Mouse (Mus musculus) heart, embryonic 12.5 days (tissue): ENCODE measurements around the gene Jmy. TPM values are rescaled to one million over a fixed set of nuclear protein-coding genes. Genes with fewer than 3 reads are reported as not detected.

ENCODE experiments used
- ATAC-seq: fragments of 200-750 bp; cut with Nextera tagmentation; 2 replicates; pipeline ENCODE4 v1.8.0; 2017; ENCODE audit warnings: moderate TSS enrichment, moderate library complexity; ENCODE audit not compliant: insufficient number of reproducible peaks, low FRiP score
- H3K27ac ChIP-seq: fragments of 300-500 bp; sonication (generic); 2 replicates; pipeline ENCODE4 v1.5.1; 2016; ENCODE audit warnings: mild to moderate bottlenecking, moderate library complexity; ENCODE audit not compliant: poor library complexity, severe bottlenecking
- H3K27me3 ChIP-seq: fragments of 300-500 bp; sonication (generic); replicated peaks from 2 replicates; pipeline ENCODE4 v1.6.1; 2016; ENCODE audit warnings: mild to moderate bottlenecking, moderate library complexity
- H3K36me3 ChIP-seq: fragments of 300-500 bp; sonication (generic); 2 replicates; pipeline ENCODE4 v1.6.1; 2016; ENCODE audit warnings: mild to moderate bottlenecking, moderate library complexity
- H3K4me1 ChIP-seq: fragments of 300-500 bp; sonication (generic); replicated peaks from 2 replicates; pipeline ENCODE4 v1.6.1; 2016; ENCODE audit warnings: mild to moderate bottlenecking
- H3K4me2 ChIP-seq: fragments of 300-500 bp; sonication (generic); 2 replicates; pipeline ENCODE4 v1.6.1; 2016; ENCODE audit warnings: mild to moderate bottlenecking, moderate library complexity
- H3K4me3 ChIP-seq: fragments of 300-500 bp; sonication (generic); 2 replicates; pipeline ENCODE4 v1.5.1; 2016; ENCODE audit warnings: mild to moderate bottlenecking
- H3K9ac ChIP-seq: fragments of 300-500 bp; sonication (generic); 2 replicates; pipeline ENCODE4 v1.6.1; 2016; ENCODE audit warnings: mild to moderate bottlenecking, moderate library complexity
- H3K9me3 ChIP-seq: fragments of 300-500 bp; sonication (generic); replicated peaks from 2 replicates; pipeline ENCODE4 v1.6.1; 2016; ENCODE audit warnings: mild to moderate bottlenecking, moderate library complexity
- WGBS: fragments of 180-500 bp; shearing (Covaris S2); methylation state at CpG from one replicate; pipeline ENCODE4 v1.1.7; 2016; 5-methylcytosine and 5-hydroxymethylcytosine counted together
- polyA plus RNA-seq: library from polyadenylated mRNA; unstranded; fragments of >200 nt; fragmentation: Nextera tagmentation; extraction: Ambion mirVana; gene quantifications from 2 replicates; pipeline ENCODE4 v1.2.1, GENCODE M21; 2016

The Jmy gene
- polyA plus RNA-seq, 1 experiment from 2014 or later: 9.1 TPM

DNA sequence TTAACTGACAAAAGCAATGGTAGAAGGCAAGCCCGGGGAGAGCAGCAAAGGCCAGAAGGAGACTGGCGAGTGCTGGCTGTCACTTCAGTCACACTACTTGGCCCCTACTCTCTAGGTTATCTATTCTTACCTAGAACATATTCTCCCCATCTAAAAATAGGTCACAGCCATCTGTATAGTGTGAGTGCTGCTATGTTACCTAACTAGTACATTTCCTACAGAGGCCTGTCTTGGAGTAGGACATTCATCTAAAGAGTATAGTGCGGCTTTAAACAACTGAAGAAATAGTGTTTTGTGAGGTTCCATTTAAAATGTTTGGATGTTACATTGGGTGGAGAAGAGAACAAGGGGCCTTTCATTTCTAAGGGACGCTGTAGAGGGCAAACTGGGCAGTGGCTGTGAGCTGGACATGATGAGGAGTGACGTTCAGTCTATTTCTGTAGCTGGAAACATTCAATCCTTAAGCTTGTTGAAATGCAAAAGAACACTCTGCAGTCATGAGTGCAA, 99.8 kb downstream of the Jmy start:
- ATAC-seq: peak; percentile 76
- Histone ChIP-seq H3K36me3 (peaks cover 31% of the 10 kb centered on the region), H3K4me2 (no peak overlapping the region), H3K4me3 (no peak overlapping the region), H3K4me1 (peaks cover 3% of the 10 kb centered on the region; the same call in 1 of the 2 replicates), H3K9ac (no peak overlapping the region), H3K27ac (peak overlapping the region; percentile 90), H3K9me3 (no peaks in the 10 kb centered on the region), H3K27me3 (no peaks in the 10 kb centered on the region)
- WGBS: 41% methylated on average over 5 of the region's 5 CpGs

DNA sequence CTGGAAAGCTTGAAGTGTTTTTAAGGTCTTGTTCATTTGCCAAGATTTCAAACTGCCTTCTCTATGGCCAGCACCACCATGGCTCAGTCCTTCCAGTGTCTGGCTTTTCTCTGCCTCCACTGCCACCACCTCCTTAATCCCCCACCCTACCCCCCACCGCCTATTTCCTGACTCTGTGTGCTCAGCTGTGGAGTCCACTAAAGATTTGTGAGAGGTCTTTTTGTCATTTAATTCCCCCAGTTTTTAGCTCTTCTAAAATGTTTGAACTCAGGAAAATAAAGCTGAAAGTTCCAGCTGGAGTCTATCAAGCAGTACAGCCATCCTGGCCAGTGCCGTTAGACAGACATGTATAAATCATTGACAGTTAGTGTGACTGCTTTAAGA, 110.4 kb downstream of the Jmy start:
- Histone ChIP-seq H3K9ac (no peak overlapping the region), H3K9me3 (no peaks in the 10 kb centered on the region), H3K36me3 (peaks cover 23% of the 10 kb centered on the region), H3K27me3 (no peaks in the 10 kb centered on the region), H3K4me3 (no peak overlapping the region), H3K4me2 (no peak overlapping the region), H3K4me1 (peaks cover 16% of the 10 kb centered on the region), H3K27ac (peak overlapping the region; percentile 55)
- 28% methylated on average over 2 of the region's 2 CpGs for WGBS
- peak; percentile 81 for ATAC-seq

DNA sequence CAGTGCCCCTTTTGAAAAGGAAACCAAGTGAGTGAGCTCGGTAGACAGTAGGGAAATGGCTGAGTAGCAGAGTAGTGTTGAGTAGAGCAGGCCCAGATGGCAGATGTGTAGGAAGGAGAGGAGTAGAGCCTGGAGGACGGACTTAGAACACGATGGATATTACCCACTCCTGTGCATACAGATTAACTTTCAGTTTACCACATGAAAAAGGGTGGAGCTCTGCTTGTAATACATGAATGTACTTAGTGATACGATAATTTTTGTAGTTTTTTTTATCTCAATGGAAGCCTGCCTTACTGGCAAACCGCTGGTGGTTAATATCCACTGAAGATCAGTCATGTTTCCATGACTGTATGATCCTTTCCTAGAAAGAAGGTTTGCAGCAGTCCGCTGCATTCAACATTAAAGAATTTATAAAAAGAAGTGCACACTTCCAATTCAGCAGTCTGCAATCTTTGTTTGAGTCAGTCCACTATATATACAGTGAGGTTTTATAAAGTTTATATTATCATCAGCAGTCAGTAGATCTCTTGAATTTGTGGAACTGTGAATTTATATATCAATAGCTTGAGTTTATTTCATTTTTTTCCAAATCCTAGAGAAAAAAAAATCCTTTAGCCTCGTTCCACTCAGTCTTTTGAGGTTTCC, 110.9 kb downstream of the Jmy start:
- H3K9me3 ChIP-seq: no peaks in the 10 kb centered on the region
- H3K4me1 ChIP-seq: peaks cover 17% of the 10 kb centered on the region
- 60% methylated on average over 7 of the region's 7 CpGs for WGBS
- no peaks in the 10 kb centered on the region for H3K27me3 ChIP-seq
- H3K4me2 ChIP-seq: no peak overlapping the region
- no peak overlapping the region; the same call in 1 of the 2 replicates for H3K9ac ChIP-seq
- H3K27ac ChIP-seq: peak overlapping the region; percentile 77
- peaks cover 18% of the 10 kb centered on the region for H3K36me3 ChIP-seq
- ATAC-seq: peak; percentile 66; the same call in 1 of the 2 replicates
- no peak overlapping the region for H3K4me3 ChIP-seq

DNA sequence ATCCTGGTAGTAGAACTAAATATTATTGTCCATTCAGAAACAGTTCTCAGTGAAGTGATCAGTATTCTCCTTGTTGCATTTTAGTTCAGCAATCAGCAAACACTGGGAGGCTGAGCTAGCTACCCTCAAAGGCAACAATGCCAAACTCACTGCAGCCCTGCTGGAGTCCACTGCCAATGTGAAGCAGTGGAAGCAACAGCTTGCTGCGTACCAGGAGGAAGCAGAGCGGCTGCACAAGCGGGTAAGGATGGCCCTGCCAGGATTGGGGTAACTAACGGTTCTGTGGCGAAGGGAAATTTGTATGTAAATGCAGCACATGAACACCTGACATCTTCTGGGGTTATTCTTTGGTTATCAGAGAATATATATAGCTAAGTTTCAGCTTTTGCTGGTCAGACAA, 112.2 kb downstream of the Jmy start:
- Histone ChIP-seq H3K4me1 (peaks cover 24% of the 10 kb centered on the region), H3K9ac (no peak overlapping the region), H3K36me3 (peaks cover 12% of the 10 kb centered on the region), H3K4me3 (no peak overlapping the region), H3K4me2 (no peak overlapping the region), H3K27me3 (no peaks in the 10 kb centered on the region), H3K9me3 (no peaks in the 10 kb centered on the region), H3K27ac (no peak overlapping the region)
- 93% methylated on average over 5 of the region's 5 CpGs for WGBS
- ATAC-seq: no peak

DNA sequence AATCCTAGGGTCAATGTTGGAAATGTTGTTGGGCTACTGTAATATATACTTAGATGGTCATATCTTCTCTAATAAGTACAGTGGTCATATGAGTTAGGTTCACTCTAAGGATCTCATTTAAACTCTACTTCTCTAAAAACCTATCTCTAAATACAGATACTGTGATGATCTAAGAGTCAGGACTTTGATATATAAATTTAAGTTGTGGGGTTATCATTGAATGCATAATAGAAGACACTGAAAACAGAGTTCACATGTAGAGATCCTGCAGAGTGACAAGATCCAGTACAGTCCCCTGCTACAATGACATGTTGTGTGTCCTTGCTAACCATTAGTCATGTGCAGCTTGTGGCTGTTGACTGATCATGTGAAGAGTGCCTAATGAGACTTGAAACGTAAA, 114.5 kb downstream of the Jmy start:
- Histone ChIP-seq H3K9ac (no peak overlapping the region), H3K27ac (no peak overlapping the region), H3K27me3 (no peaks in the 10 kb centered on the region), H3K36me3 (peaks cover 3% of the 10 kb centered on the region; the same call in 1 of the 2 replicates), H3K9me3 (no peaks in the 10 kb centered on the region), H3K4me1 (peaks cover 29% of the 10 kb centered on the region), H3K4me3 (no peak overlapping the region), H3K4me2 (no peak overlapping the region)
- WGBS: 74% methylated on average over 1 of the region's 1 CpGs
- ATAC-seq: no peak

DNA sequence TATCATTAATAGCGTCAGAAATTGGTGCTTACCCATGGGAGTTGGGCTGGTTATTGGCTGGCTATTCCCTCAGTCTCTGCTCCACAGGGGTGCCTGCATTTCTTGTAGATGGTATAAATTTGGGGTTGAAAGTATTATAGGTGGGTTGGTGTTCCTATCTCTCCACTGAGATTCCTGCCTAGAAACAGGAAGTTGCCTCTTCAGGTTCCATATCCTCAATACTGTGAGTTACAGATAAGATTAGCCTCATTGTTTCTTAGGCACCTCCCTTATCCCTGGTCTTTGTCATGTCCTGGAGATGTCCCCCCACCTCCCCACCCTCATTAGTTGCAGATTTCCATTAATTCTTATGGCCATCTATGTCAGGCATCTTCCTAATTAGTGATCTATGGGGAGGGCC, 115.1 kb downstream of the Jmy start:
- WGBS: 60% methylated on average over 1 of the region's 1 CpGs
- ATAC-seq: no peak
- Histone ChIP-seq H3K9me3 (no peaks in the 10 kb centered on the region), H3K27ac (no peak overlapping the region), H3K27me3 (no peaks in the 10 kb centered on the region), H3K9ac (no peak overlapping the region), H3K36me3 (peaks cover 3% of the 10 kb centered on the region; the same call in 1 of the 2 replicates), H3K4me1 (peaks cover 29% of the 10 kb centered on the region), H3K4me2 (no peak overlapping the region), H3K4me3 (no peak overlapping the region)

DNA sequence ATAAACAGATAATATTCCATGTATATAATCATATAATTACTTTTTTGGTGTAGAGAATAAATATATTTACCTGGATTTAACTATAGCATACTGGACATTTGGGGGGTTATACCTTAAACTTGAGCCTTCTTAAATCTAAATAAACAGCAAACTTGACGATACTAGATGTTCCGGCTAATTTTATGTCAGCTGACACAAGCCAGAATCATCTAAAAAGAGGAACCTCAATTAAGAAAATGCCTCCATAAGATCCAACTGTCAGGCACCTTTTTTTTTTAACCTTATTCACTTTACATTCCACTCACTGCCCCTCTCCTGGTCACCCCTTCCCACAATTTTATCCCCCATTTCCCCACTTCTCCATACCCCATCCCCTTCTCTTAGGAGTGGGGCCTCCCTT, 116.0 kb downstream of the Jmy start:
- Histone ChIP-seq H3K4me2 (no peak overlapping the region), H3K4me3 (no peak overlapping the region), H3K9me3 (no peaks in the 10 kb centered on the region), H3K27ac (no peak overlapping the region), H3K4me1 (peaks cover 23% of the 10 kb centered on the region), H3K27me3 (no peaks in the 10 kb centered on the region), H3K36me3 (peaks cover 3% of the 10 kb centered on the region; the same call in 1 of the 2 replicates), H3K9ac (no peak overlapping the region)
- WGBS: 90% methylated on average over 2 of the region's 2 CpGs
- no peak for ATAC-seq

DNA sequence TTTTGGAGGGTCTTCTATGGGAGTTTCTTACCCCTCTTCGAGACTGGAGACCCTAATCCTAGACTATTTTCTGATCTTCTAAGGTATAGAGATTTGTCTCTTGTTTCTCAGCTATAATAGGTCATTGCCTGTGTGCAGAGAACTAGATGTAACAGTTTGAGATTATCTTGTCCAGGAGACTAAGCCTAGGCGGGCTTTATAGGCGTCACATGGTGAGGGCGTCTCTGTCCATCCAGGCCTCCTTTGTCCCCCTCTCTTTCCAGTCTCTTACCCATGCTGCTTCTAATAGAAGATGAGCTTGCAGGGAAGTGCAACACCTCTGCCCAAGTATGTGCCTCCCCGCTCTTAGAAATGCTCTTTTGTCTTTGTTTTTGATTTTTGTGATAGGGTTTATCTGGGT, 116.5 kb downstream of the Jmy start:
- ATAC-seq: no peak
- Histone ChIP-seq H3K4me2 (no peak overlapping the region), H3K27me3 (no peaks in the 10 kb centered on the region), H3K9ac (no peak overlapping the region), H3K27ac (no peak overlapping the region), H3K36me3 (peaks cover 3% of the 10 kb centered on the region; the same call in 1 of the 2 replicates), H3K9me3 (no peaks in the 10 kb centered on the region), H3K4me1 (peaks cover 22% of the 10 kb centered on the region), H3K4me3 (no peak overlapping the region)
- WGBS: 79% methylated on average over 5 of the region's 5 CpGs

DNA sequence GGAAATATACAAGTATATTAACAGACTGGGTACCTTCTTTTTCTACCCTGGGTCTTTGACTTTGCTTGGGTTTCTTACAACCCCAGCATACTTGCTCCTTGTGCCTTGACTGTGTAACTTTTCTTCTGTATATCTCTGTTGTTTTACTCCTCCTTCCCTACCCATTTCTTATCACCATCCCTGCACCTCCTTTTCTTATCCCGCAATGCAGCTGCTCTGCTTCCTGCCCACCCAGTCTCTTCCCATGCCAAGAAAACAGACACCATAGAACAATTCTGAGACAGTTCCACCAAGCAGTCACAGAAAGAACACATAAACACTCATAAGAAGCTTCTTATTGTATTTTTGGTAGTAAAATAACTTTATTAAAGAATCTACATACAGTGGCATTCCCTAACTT, 118.3 kb downstream of the Jmy start:
- Histone ChIP-seq H3K4me3 (no peak overlapping the region), H3K36me3 (no peaks in the 10 kb centered on the region), H3K27me3 (no peaks in the 10 kb centered on the region), H3K4me2 (no peak overlapping the region), H3K27ac (peak overlapping the region; percentile 33; the same call in 1 of the 2 replicates), H3K9me3 (no peaks in the 10 kb centered on the region), H3K4me1 (peaks cover 22% of the 10 kb centered on the region), H3K9ac (no peak overlapping the region)
- WGBS: 43% methylated on average over 1 of the region's 1 CpGs
- peak; percentile 90 for ATAC-seq

DNA sequence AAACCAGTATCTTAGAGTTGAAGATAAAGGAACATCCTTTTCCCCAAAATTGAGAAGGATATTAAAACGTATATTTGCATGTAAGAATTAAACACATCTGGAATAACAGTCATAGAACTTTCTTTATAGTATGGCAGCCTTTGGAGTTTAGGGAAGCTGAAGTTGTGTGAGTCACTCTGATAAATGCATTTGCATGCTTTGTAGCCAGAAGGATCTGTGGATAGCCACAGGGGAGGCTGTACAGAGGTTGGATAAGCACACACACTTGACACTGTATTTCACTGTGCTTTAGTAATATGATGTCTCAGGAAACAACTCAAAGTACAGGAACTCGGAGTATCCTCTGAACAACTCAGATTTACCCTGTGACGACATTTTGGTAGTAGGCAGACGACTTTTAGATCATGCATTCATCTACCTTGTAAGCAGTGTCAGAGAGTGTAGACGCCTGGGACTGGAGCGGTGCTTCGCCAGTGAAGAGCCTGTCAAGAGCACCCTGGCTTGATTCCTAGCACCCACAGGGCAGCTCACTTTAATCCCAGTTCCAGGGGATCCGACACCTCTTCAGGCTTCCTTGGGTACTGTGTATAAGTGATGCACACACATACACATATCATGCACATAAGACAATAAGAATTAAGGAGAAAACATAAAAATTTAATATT, 119.1 kb downstream of the Jmy start:
- no peak overlapping the region for H3K4me3 ChIP-seq
- H3K27ac ChIP-seq: peak overlapping the region; percentile 51; the same call in 1 of the 2 replicates
- WGBS: 62% methylated on average over 8 of the region's 8 CpGs
- peak; percentile 59; the same call in 1 of the 2 replicates for ATAC-seq
- no peak overlapping the region for H3K9ac ChIP-seq
- H3K9me3 ChIP-seq: no peaks in the 10 kb centered on the region
- peaks cover 22% of the 10 kb centered on the region for H3K4me1 ChIP-seq
- no peak overlapping the region for H3K4me2 ChIP-seq
- H3K27me3 ChIP-seq: no peaks in the 10 kb centered on the region
- no peaks in the 10 kb centered on the region for H3K36me3 ChIP-seq
